Mouse (Mus musculus) frontal cortex, postnatal 14 days (tissue): ENCODE data around the gene Nenf.

Experiments
- DNase-seq, 2 experiments: peaks; one replicate each; pipeline ENCODE4 v3.0.0; 2022; ENCODE audit warnings: low spot score in 2 of 2

Gene Nenf

DNA sequence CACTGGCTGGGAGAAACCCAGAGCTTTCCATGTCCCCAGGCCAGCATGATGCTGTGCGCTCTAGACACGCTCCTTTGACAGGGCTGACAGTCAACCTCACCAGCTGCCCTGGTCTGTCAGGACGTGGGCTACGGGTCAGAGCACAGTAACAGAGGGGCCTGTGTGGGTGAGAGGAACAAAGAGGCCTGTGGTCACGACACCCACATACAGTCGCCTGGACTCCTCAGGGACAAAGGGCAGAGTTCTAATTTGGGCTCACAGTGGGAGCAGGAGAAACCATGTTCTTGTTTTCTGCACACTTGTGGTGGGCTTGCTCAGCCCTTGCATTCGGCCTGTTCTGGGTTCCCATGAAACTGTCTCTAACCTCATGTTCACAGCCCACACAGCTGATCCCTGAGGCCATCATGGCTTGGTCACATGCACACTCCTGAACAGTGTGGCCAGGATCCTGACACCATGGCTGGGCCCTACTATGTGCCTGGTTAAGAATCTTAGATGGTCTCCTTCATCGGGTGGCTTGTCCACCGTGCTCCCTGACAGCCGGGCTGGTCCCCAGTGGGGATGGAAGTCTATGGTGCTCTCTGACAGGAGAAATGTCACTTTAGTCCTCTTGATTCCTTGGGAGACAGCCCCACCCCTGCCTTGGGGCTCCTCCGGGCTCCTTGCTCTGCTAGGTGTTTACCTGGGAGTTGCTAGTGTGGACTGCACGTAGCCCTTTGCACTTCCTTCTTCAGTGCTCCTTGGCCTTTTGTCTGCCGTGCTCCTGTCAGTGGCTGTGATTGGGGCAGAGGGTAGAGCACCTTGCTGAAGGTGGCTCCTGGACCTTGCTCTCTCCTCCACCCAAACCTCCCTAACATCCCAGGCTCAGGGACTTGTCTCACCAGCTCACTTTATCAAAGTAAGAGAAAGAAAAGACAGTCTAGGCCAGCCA is 34.6 kb downstream of the Nenf start:
- DNase-seq, result no peak

DNA sequence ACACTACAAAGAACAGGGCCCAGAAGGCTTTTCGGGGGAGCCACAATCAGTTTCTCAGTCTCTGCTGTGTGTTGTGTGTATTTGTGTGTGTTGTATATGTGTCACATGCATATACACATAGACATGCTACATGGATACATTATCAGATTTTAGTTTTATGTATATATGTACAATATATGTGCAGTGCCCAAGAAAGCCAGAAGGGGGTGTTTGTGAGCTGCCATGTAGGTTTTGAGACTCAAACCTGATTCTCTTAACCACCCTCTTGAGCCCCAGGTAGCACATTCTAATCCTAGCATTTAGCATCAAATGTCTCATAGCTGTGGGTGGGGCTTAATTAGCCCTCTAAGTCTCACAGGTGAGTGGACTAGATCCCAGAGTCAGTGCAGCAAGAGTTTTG is 35.7 kb downstream of the Nenf start:
- DNase-seq, result no peak

DNA sequence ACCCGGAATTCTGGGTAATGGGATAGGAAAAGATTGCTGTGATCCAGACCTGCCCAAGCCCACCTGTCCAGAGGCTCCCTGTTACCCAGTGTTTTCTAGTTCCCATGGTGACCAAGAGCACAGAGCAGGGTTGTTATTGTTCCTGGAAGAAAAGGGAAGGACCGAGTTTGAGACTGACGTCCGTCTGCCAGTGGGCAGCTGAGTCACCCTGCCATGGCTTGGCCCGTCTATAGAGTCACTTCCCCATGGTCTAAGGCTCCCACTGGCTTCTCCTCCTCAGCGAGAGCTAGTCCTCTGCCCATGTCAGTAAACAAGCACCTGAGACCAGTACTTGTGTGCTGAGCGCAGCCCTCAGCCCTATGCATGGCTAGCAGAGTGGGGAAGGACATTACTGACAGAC is 36.8 kb downstream of the Nenf start:
- DNase-seq, result no peak

DNA sequence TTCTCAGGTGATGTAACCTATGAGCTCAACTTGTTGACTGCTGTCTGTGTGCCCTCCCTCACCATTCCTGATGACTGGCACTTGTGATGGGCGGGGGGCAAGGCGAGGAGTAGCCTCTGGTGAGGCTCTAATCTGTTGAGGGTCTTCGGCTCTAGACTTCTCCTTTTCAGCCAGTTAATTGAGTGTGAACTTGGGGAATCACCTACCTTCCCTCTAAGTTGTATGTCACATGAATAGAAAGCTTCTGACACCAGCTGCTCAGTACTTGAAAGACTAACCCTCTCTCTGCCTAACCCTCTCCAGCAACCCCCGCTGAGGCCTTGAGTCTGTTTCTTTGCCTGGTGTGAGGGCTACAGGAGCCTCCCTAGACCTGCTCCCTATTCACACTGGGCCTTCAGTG is 39.7 kb downstream of the Nenf start:
- no peak for DNase-seq

DNA sequence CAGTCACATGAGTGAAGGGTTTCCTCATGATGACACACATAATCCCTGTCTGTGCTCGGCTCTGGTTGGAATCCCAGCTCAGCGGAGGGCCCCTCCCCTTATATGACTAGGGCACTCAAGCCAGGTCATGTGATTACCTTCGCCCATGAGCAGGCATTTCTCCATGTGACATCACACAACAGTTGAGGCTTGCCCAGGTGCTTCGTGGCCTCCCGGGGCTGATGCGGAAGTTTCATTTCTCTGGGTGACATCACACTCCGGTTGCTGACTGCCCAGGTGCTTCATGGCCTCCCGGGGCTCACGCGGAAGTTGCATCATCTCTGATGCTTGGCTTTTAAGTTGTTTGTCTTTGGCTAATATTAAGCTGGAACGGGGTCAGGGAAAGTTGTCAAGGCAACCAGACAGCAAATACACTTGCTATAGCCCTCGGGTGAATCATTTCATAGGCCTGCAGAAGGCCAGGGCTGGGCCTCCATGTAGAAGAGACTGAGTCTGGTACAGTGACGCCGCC is 40.4 kb downstream of the Nenf start:
- no peak for DNase-seq

DNA sequence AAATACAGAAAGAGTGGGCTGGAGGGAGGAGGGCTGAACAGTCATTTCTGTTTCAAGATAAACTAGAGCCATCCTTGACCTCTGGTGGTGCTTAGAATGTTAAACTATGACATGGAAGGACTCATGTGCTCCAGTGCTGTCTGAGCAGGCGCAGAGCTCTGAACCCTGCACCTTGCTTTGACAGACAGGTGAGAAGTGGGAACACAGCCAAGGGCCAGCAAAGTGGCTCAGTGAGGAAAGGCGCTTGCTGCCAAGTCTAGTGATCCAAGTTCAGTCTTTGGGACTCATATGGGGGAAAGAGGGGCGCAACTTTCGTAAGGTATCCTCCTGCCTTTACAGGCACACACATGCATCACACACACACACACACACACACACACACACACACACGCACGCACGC is 41.8 kb downstream of the Nenf start:
- no peak for DNase-seq

DNA sequence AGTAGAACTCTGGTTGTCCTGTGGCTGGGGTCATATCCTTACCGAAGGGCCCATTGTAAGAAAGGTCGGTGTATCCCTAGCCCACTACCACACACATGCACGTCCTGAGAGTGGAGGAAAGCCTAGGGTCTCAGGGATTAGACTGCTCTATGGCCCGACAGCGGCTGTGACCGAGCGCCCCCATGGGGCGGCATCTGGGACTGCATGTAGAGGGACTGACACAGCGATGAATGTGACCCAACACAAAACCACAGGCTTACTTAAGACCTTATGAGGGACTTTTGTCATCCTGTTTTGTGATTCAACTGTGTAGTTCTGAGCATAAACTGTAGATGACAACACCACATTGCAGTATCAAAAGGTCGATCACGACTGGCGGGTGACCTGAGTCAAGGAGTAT is 42.5 kb downstream of the Nenf start:
- DNase-seq, result peak in 1 of 2 experiments; percentile 63

DNA sequence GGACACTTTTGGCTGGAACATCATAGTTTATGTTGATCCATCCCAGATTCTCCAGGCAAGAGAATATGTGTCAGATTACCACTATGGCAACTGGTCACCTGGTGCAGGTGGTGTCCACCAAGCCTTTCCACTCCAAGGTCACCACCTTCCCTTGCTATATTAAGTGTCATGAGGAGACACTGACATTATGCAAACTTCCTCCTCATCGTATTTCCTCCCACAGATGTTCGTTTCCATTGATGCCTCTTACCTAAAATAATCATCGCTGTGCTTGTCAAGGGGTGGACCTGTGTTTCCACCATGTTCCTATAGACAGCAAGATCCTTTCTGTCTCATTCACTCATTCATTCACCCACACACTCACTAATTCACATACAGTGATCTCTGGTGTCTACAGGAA is 45.3 kb downstream of the Nenf start:
- DNase-seq, result no peak

DNA sequence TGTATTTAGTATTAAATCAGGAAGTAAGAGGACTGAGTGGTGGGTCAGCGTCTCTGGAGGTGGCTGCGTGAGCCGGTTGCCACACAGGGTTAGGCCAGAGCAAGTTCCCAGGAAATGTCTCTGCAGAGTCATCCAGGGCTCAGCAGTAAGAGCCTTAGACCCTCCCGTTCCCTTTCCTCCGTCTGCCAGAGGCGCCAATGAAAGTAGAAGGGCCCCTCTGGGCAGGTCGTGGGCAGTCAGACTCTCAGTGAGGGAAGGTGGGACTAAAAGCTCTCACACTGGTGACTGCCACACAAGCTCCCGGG is 48.4 kb downstream of the Nenf start:
- peak in 1 of 2 experiments; percentile 28 for DNase-seq

DNA sequence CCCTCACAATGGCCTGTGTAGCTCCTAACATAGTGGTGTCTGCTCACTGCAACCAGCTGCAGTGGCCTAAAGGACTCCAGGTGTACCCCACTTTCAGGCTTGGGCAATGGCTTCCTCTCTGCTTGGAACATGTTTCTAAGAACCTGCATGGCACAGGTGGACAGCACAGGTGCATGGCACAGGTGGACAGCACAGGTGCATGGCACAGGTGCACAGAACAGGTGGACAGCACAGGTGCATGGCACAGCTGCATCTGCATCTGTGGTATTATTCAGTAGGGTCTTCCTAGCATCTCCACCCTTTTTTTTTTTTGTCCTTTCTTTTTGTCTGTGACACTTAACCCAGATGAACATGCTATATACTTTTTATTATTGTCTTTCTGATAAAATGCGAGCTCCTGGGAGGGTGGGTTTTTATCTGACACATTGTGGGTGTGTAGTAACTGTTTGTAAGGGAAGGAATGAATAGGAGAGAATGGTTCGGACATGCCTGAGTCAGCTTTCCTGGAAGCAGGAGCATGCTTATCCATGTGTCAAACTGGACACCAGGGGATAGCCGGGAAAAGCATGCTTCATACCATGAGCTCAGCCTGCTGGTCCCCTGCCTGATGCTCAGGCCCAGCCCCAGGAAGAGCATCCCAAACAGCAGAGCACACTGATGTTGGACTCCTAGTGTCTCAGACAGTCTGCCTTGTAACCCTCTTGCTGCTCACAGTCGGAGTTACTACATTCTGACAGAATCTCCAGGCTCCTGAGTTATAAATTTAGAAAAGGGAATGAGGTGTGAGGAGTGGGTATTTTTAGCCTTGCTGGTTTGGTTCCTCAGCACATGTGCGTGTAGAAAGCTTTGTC is 49.0 kb downstream of the Nenf start:
- no peak for DNase-seq

DNA sequence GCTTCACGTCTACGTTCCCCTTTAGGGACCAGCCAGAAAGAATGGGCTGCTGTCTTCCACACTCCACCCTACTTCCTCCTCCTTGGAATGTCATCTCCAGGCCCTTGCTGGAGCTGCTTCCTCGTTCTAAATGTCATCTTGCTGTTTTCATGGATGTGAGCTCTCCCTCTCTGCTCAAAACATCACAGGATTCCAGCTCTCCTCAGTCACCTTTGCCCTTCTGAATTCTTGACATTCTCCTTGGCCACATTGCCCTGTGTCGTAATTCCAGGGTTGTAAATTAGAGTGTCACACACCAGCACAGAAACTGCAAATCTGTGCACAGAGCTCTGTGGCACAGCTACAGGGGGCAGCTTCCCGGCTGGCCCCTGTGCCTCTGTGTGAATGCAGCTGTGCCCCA is 50.1 kb downstream of the Nenf start:
- no peak for DNase-seq

DNA sequence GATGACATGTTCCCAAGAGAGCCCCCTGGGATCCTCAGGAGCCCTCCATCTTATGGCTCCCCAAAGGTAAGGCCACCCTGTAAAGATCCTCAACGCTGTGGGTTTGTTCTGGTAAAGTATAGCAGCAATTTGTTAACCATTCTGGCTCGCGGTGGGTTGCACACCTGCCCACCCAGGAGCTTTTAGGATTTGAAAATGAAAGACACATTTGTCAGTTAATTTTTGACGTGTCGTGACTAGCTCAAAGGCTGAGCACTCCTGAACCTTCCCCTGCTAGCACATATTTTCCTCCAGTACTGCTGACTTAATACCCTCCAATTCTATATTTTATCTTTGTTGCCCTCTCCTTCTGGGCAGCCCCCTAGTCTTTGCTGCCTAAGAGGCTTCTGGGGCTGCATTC is 50.8 kb downstream of the Nenf start:
- no peak for DNase-seq

DNA sequence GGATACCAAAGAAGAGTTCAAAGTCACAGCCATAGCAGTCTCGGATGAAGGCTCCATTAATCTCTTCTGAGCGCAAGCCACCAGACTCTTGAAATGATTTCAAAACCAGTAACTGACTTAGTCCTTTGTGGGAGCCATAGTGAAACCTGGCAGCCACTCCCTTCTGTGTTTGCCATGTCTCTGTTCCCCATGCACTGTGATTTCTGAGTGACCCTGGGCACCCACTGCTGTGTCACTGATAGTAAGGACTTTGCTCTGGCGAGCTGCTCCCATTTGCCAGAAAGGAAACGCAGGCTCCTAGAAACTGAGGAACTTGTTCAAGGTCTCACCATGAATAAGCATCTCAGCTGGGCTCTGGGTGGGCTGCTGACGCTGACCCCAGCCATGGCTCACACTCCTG is 54.5 kb downstream of the Nenf start:
- no peak for DNase-seq

DNA sequence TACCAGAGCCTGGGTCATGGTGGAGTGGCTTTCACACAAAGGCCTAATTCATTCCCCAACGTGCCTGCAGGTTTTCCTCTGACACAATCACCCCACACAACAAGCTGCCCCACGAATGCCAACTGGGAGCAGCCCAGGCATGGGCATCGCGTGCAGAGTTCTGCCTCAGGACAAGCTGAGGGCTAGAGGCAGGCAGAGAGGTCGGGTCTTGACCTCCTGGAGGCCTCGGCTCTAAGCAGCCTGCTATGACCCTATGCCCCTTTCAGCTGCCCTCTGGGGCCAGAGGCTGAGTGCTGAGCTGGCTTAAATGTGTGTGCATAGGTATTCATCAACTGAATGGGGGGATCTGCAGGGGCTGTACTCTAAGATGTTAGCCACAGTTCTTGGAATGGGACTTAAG is 56.1 kb downstream of the Nenf start:
- no peak for DNase-seq

DNA sequence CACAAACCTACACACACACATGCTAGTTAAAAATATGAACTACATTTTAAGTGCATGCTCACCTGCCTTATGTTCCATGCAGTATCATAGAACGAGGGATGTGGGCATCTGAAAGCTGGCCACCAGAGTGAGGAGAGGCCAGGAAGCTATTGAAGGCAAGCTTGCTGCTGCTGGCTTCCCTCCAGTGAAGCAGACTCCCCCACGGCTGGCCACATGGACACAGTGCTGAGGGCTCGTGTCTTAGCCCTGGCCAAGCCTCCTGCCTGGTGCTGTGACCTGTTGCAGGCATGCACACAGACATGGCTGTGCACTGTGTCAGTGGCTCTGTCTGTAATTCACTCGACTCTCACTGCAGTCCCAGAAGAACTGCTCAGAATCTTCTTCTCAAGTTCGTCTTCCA is 58.3 kb downstream of the Nenf start:
- no peak for DNase-seq

DNA sequence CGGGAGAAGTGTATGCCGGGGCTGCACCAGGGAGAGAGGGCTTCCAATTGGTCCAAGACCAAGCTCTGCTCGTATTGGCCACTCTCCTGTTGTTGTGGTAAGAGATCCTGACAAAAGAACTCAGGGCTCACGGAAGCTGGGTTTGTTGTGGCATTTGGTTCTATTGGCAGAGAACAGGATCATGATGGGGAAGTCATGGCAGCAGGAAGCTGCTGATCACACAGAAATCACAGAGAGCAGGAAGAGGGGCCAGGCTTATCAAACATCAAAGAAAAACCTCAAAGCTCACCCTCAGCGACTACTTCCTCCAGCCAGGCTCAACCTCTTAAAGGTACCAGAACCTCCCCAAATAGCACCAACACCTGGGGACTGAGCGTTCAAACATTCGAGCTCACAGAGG is 58.9 kb downstream of the Nenf start:
- DNase-seq, result no peak

DNA sequence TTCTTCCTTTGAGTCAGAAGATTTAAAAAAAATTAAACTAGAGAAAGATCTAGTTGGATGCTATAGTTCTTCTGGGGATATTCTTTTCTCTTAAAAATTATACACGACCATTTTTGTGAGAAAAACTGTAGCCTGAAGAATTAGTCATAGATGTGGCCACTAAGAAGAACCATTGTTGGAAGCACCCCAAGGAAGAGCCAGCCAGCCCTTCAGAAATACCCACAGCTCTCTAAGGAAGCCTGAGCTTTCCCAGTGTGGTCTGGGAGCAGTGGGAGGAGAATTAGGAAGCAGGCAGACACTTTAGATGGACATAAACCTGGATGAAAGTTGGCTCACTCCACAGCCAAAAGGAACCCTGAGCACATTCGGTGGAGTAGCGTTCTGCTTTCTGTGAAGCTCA is 59.5 kb downstream of the Nenf start:
- DNase-seq, result no peak

DNA sequence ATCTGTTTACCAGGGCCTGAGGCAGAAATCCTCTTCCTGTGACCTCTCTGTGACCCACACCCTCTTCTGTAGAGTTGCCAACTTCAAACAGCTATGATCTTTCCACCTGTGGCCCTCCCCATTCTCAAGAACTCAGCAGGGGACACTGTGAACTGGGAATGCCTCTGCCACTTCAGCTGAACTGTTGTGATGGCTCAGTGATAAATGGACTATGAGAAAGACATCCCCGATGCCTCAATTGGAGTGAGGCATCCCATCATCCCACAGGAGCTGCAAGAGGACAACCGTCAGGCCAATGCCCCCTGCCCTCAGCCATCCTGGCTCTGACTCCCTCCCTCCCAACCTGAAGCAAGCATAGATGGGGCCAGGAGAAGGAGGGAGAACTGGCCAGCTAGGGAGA is 60.0 kb downstream of the Nenf start:
- DNase-seq, result no peak

DNA sequence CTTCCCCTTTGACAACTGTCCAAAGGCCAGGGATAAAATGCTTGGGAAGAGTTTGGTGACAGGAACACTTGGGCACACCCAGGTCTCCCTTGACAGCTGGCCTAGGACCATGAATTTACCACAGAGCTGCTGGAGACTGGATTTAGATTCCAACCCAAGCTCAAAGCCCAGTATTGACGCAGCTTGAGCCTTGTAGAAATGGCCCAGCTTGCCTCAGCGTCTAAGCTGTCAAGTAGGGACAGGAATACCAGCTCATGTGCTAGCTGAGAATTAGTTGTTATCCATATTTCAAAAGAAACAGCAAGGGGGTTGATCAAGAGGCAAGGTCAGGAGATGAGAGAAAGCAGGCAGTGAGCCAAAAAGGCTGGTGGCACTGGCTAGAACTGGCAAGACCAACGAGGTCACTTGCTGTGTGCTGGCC is 60.6 kb downstream of the Nenf start:
- no peak for DNase-seq
